Mouse (Mus musculus): Measurements from ENCODE around the gene Scyl1.

DNA sequence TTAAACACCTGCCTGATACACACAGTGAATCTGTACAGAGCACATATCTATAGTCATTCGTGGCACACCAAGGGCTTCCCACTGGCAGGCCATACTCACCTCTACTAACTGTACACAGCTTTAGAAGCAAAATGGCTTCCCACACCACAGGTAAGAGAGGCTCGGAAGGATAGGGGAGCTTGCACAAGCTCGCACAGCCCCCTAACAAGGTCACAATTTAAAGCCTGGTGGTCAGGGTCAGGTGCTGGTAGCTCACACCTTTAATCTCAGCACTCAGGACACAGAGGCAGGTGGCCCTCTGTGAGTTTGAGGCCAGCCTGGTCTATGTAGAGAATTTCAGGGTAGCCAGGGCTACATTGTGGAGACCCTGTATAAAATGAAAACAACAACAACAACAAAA is 42.3 kb upstream of the Scyl1 start:
- TF ChIP-seq POLR2A (IDR thresholded peaks at IDR 0.05; ENCODE audit: insufficient read depth, low read depth, low read length) (no peak), CTCF (IDR thresholded peaks at IDR 0.05) (no peak), EP300 (IDR thresholded peaks at IDR 0.05; ENCODE audit: insufficient read depth, low read depth, low read length) (no peak)
